Mouse (Mus musculus) megakaryocyte, embryonic 14.5 days (primary cell): ENCODE data around the gene Zfp961.

ENCODE experiments used
- FLI1 ChIP-seq: IDR thresholded peaks from 2 replicates; pipeline ENCODE4 v1.6.1; 2012; ENCODE audit warnings: low read length, inconsistent platforms, mixed read lengths
- GATA1 ChIP-seq: IDR thresholded peaks from 3 replicates; pipeline ENCODE4 v1.6.1; 2012; ENCODE audit warnings: mixed read lengths, low read length, inconsistent platforms, borderline replicate concordance

DNA sequence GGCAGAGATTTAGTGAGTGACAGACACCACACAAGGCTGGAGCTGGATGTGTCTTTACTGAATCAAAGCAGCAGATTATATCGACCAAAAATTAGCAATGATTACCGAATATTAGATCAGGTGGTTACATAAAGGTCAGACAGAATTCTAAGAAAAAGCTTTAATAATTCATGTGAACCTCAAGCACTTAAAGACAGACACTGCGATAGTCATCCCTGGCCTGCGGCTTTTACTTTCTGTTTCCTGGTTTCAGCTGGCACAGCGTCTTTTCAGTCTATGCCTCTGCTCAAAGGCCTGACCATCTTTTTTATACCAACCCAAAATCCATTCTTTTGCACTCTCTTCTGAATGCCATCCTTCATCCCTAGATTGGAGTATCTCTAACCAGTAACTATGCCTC, 2.2 kb upstream of the Zfp961 start:
- TF ChIP-seq GATA1 (no peak), FLI1 (no peak)
